Mouse (Mus musculus) ovary, adult 10 weeks (tissue): Measurements from ENCODE around the gene Oasl1. TPM values are rescaled to one million over a fixed set of nuclear protein-coding genes. Genes with fewer than 3 reads are reported as not detected.

ENCODE experiments used
- polyA plus RNA-seq: library from polyadenylated mRNA; stranded (reverse); fragments of 350-450 nt; fragmentation: Illumina TruSeq; extraction: RNeasy Lipid Tissue Mini Kit (QIAGEN cat#74804); gene quantifications from one replicate; pipeline ENCODE4 v1.2.3, GENCODE M21; 2014

The Oasl1 gene
- 0.68 TPM for polyA plus RNA-seq

DNA sequence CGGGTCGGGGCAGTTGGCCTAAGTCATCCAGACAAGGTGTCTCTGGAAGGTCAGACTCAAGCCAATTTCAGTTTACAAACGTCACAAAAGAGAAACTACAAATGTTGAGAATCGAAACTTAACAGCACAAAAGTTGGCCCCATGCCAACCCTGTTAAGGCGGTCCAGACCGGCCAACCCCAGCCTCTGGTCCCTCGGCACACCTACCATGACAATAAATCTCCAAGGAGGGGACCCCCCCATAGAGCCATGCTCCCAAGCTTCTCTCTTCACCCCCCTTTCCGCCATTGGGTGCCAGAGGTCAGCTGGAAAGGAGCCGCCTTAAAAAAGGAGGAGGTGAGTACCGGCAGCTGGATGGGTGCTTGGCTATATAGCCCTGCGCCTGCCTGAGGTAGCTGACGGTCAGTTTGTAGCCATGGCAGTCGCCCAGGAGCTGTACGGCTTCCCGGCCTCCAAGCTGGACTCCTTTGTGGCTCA, at the start of gene Oasl1:
Oasl1 (plus strand) TSS at position 243 of the 476 bp plus-strand sequence.

GRCm38 (mm10) chr5:114896688-114897373, 26.2 kb upstream of the Oasl1 start, which contains the start of gene Oasl2:
Gene Oasl2, plus strand, starts transcription at chr5:114896936.

GRCm38 (mm10) chr5:114942074-114942765, 19.2 kb downstream of the Oasl1 start, which contains the start of gene 2210016L21Rik:
Gene 2210016L21Rik, plus strand, starts transcription at chr5:114942158.

DNA sequence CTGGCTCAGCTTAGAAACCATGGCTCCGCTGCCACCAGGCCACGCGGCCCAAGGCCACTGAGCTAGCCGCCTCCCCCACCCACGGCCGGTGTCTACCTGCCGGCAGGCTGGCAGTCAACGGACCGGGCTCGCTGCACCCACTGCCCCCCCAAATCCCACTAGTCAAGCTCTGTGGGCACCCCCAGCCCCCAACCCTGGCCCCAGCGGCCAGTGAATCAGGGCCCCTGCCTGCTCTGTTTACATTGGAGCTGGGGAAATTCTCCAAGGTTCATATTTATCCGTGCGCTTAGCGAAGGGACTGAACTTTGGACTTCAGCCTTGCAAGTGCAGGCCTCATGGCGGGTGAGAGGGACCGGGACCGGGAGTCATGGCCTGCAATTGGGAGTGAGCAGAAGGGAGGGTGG, 47.8 kb downstream of the Oasl1 start, which contains the start of gene Hnf1a:
Hnf1a (minus strand) TSS at position 271 of the 404 bp plus-strand sequence.

Other genes with a start within 250 kb of the Oasl1 start
- gene Gltp, start 232.3 kb upstream of the Oasl1 start, polyA plus RNA-seq: 25.3 TPM
- 1.7 TPM for gene Tchp, start 215.5 kb upstream of the Oasl1 start, polyA plus RNA-seq
- 52.5 TPM for gene Ankrd13a, start 148.6 kb upstream of the Oasl1 start, polyA plus RNA-seq
- 20.9 TPM for gene Git2, start 147.7 kb upstream of the Oasl1 start, polyA plus RNA-seq
- 60.0 TPM for gene 1500011B03Rik, start 99.8 kb upstream of the Oasl1 start, polyA plus RNA-seq
- gene 4930519G04Rik, start 69.6 kb upstream of the Oasl1 start, polyA plus RNA-seq: not detected
- not detected for gene Gm9936, start 64.6 kb upstream of the Oasl1 start, polyA plus RNA-seq
- gene Oasl2, start 26.3 kb upstream of the Oasl1 start, polyA plus RNA-seq: 56.7 TPM
- gene 2210016L21Rik, start 18.9 kb downstream of the Oasl1 start, polyA plus RNA-seq: 0.94 TPM
- gene Hnf1a, start 47.9 kb downstream of the Oasl1 start, polyA plus RNA-seq: not detected
- 155 TPM for gene Sppl3, start 87.9 kb downstream of the Oasl1 start, polyA plus RNA-seq
- not detected for gene Gm10401, start 175.1 kb downstream of the Oasl1 start, polyA plus RNA-seq
- not detected for gene Acads, start 196.1 kb downstream of the Oasl1 start, polyA plus RNA-seq
- gene Unc119b, start 211.7 kb downstream of the Oasl1 start, polyA plus RNA-seq: 6.2 TPM
- 85.2 TPM for gene Mlec, start 234.9 kb downstream of the Oasl1 start, polyA plus RNA-seq